Mouse (Mus musculus) embryonic fibroblast, embryonic 13.5 days (primary cell): ENCODE measurements around the gene Slc17a9. TPM values are rescaled to one million over a fixed set of nuclear protein-coding genes. Genes with fewer than 3 reads are reported as not detected.

Source experiments
- H3K27ac ChIP-seq: 2 replicates; pipeline ENCODE4 v1.5.1; 2012; ENCODE audit warnings: low read length, control low read depth, inconsistent platforms; ENCODE audit not compliant: insufficient read depth
- H3K4me1 ChIP-seq: 2 replicates; pipeline ENCODE4 v1.6.1; 2011; ENCODE audit warnings: low read length; ENCODE audit not compliant: control insufficient read depth, insufficient read depth
- H3K4me3 ChIP-seq: 2 replicates; pipeline ENCODE4 v1.5.1; 2011; ENCODE audit warnings: mild to moderate bottlenecking, control low read depth, low read length; ENCODE audit not compliant: insufficient read depth
- CTCF ChIP-seq: IDR thresholded peaks from 2 replicates; pipeline ENCODE4 v1.5.1; 2011; ENCODE audit warnings: mild to moderate bottlenecking, control low read depth, low read length, moderate library complexity, borderline replicate concordance; ENCODE audit not compliant: insufficient read depth
- POLR2A ChIP-seq: IDR thresholded peaks from 2 replicates; pipeline ENCODE4 v1.6.1; 2011; ENCODE audit warnings: low read depth, mild to moderate bottlenecking, control low read depth, low read length, moderate library complexity
- polyA plus RNA-seq: library from polyadenylated mRNA; stranded (reverse); fragments of >200 nt; gene quantifications from 2 replicates; pipeline ENCODE4 v1.2.4, GENCODE M21; 2011; ENCODE audit warnings: low read depth; ENCODE audit not compliant: missing spikeins, insufficient read length

The Slc17a9 gene
- polyA plus RNA-seq: 1.5 and 2.9 TPM in 2 replicates

DNA sequence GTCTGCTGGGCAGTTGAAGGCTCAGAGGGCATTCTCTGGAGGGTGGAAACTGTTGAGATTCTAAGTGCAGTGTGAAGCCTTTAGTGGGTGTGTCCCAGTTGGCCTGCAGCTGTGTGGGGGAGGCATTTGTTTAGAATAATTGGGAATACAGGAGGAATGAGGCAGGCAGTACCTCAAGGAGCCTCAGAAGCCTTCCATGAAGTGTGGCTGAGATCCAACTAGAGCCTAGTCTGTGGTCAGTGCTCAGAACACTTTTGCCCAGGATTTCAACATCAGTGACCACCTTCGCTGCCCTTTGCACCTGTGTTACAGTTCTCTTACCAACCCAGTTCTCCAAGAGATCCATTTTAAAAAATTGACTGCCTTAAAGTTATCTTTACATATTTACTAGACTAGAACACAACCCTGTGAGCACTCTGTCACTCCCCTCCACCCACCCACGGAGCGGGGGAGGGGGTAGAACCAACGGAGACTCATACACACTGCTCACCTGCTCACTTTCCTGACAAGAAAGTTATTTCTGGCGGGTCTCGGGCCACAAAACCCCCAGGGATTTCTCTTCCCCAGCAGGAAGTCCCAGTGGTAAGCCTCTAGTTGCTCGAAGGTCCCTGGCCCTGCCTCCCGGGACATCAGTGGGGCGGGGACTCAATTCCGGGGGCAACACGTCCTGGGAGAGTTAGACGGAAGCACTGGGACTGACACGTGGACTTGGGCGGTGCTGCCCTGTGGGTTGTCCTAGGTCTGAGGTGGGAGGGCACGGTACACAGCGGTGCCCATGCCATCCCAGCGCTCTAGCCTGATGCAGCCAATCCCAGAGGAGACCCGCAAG, at the start of gene Slc17a9:
Slc17a9 (plus strand) TSS at position 679 of the 829 bp plus-strand sequence.
- no peak within 1 kb of the TSS for H3K27ac ChIP-seq
- H3K4me3 ChIP-seq: peak within 1 kb of the TSS; percentile 15
- H3K4me1 ChIP-seq: no peaks in the 10 kb centered on the region
- no peak for TF ChIP-seq CTCF
- TF ChIP-seq POLR2A: peak; percentile 24; the same call in 1 of the 2 replicates

DNA sequence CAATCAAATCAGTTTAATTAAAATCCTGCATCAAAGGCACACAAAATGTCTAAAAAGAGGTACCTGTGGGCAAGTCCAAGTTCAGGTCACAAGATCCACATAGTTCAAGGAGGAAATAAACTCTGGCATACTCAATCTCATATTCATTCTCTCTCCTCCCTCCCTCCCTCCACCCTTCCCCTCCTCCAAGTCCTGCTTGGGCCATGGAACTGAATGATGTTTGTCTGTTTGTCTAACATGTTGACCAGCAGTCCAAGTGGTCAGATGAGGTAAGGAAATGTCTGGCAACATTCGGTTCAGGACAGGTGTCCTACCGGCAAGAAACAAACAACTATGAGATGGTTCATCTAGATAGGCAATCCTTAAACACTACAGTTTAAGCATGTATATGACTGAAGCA, 48.4 kb upstream of the Slc17a9 start:
- Histone ChIP-seq H3K4me1 (no peaks in the 10 kb centered on the region), H3K27ac (no peak overlapping the region), H3K4me3 (no peak overlapping the region)
- no peak for TF ChIP-seq CTCF
- no peak for TF ChIP-seq POLR2A

DNA sequence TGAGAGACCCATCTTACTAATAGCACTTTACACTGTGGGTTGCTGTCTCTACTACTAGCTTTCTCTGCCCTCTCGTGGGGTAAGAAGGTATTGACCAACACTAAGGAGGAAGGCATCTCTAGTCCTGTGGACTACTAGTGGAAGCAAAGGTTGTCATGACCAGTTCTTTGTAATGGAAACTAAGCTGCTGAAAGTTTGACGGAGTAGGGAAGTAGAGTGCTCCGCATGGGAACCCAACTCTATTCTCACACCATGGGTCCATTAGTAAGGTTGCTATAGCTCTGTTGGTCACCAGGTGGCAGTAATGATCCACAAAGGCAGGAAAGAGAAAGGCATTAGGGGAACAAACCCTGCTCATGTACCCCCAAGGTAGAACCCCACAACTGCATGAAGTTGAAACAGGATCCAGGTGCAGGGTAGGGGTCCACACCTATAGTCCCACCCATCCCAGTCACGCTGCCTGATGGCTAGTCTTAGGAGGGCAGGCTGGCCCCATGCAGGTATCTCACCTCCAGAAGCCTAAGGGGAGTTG, 46.4 kb upstream of the Slc17a9 start:
- Histone ChIP-seq H3K4me3 (no peak overlapping the region), H3K27ac (no peak overlapping the region), H3K4me1 (no peaks in the 10 kb centered on the region)
- TF ChIP-seq POLR2A (no peak), CTCF (0 out of 2 replicates have a peak, but pooled peaks have one; percentile 0)

DNA sequence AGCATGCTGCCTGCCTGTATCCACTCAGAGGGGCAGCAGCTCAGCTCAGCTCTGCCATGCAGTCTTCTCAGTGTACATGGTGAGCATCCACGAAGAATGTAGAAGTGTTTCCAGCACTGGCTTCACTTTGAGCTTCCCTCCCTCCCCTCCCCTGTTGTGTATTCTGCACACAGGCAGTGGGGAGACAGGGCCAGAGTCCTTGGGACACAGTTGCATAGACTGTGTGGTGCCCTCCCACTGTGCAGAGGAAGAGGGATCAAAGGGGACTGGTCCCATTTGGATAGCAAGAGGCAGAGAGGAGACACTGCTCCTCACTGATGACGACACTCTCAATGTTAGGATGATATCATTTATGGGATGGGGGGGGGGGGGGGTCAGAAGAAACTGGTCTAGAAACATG, 43.8 kb upstream of the Slc17a9 start:
- Histone ChIP-seq H3K27ac (no peak overlapping the region), H3K4me3 (no peak overlapping the region), H3K4me1 (no peaks in the 10 kb centered on the region)
- TF ChIP-seq POLR2A: no peak
- no peak for TF ChIP-seq CTCF

DNA sequence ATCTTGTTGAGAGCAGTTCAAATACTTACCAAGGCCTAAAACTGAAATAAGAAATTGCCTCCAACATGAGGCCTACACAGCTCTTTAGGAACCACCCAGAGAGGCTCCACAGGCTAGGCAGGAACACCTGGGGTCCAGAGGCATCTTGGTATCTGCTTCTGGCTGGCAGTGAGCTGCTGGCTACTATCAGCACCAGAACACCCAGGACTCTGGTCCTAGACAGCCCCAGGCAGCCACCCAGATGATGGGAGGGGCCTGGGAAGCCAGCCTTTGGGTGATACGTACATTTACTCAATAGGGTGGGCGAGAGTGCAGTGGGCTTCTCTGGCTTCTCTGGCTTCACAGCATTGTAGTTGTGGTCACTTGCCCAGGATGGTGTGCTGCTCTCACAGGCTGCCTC, 41.5 kb upstream of the Slc17a9 start:
- no peak overlapping the region for H3K27ac ChIP-seq
- H3K4me1 ChIP-seq: no peaks in the 10 kb centered on the region
- TF ChIP-seq POLR2A (no peak), CTCF (no peak)
- H3K4me3 ChIP-seq: no peak overlapping the region

DNA sequence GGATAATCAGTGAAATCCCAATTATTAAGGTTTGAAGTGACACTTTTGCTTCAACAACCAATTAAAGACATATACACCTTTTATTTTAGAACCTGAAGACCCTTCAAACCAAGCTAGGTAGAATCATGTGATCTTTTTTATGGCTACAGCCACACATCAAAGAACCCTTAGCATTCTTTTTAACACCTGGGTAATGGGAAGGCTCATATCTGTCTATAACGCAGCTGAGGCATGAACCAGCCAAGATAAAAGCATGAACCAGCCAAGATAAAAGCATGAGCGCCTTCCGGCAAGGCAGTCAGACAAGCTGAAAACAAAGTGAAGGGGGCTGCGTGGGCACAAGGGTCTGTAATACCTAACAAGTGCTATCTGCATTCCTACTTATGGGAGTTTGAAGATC, 41.0 kb upstream of the Slc17a9 start:
- Histone ChIP-seq H3K4me1 (no peaks in the 10 kb centered on the region), H3K27ac (no peak overlapping the region), H3K4me3 (no peak overlapping the region)
- TF ChIP-seq CTCF: no peak
- no peak for TF ChIP-seq POLR2A

DNA sequence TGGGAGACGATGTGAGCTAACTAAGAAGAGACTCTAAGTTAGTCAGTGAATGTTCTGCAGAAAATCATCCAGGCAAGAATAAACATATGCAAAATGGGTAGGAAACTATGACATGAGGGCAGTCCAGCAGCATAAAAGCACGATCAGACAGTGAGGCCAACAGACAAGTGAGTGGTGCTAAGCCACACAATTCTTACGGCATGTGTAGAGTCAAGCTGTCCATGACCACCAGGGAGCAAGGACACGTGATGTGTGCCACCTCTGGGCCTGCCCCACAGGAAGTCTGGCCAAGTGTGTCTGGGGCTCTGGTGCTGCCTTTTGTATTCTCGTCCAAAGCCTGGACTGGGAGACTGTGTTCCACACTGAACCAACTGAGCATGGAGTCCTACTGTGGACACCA, 35.2 kb upstream of the Slc17a9 start:
- Histone ChIP-seq H3K4me1 (no peaks in the 10 kb centered on the region), H3K27ac (no peak overlapping the region), H3K4me3 (no peak overlapping the region)
- TF ChIP-seq POLR2A (no peak), CTCF (no peak)

DNA sequence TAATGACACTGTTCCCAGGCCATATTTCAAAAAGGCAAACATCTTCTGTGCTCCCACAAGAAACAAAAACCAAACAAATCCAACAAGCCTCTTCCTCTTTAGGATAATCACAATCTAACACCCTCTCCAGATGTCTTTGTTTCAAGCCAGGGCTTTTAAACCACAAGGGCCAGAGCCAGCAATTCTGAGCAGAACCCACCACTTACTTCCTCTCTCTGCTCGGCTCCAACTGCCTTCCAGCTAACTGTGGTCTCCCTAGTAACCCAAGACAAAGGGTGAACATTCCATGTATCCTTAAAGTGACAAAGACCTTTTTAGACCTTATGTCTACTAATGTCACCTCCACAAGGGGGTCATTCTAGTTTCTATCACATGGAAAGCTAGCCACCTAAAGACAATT, 32.4 kb upstream of the Slc17a9 start:
- TF ChIP-seq POLR2A: no peak
- TF ChIP-seq CTCF: no peak
- H3K4me1 ChIP-seq: peaks cover 5% of the 10 kb centered on the region
- no peak overlapping the region; the same call in 1 of the 2 replicates for H3K27ac ChIP-seq
- no peak overlapping the region for H3K4me3 ChIP-seq

DNA sequence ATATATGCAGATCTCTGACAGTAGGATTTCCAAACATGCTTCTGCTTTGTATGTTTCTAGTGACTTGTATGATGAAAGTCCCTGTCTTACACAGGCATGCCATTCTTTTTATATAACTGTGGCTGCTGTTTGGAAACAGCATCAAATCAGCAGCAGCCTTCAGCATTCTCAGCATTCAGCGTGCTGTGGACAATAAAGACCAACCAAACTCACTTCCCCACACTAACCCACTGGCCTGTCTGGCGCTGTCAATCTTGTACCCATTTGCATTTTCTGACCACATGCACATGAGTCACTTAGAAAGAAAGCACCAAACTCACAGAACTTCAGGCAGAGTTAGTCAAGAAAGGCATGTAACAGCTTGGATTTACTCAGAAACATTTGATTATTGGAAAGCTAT, 29.9 kb upstream of the Slc17a9 start:
- TF ChIP-seq CTCF: no peak
- no peak for TF ChIP-seq POLR2A
- no peak overlapping the region for H3K27ac ChIP-seq
- H3K4me1 ChIP-seq: peaks cover 5% of the 10 kb centered on the region
- H3K4me3 ChIP-seq: no peak overlapping the region

DNA sequence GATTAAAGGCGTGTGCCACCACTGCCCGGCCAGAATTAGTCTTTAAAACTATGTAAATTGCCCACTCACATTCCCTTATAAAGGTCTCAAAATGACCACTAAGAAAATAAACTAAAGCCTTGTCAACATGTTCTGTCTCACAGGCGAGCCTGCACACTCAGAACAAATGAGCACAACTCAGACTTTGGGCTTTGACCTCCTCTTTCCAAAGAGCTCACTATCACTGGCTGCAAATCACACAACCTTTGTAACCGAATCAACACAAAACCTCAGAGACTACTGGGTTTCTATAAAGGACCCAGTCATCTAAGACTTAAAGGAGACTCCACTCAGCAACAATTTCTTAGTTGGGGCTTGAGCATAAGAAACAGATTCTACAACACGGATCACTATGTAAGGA, 24.6 kb upstream of the Slc17a9 start:
- TF ChIP-seq CTCF (no peak), POLR2A (no peak)
- Histone ChIP-seq H3K27ac (no peak overlapping the region), H3K4me3 (peak overlapping the region; percentile 66), H3K4me1 (peaks cover 5% of the 10 kb centered on the region)
